ENCODE assay signal across 8 mouse cellular contexts in the genomic region with DNA sequence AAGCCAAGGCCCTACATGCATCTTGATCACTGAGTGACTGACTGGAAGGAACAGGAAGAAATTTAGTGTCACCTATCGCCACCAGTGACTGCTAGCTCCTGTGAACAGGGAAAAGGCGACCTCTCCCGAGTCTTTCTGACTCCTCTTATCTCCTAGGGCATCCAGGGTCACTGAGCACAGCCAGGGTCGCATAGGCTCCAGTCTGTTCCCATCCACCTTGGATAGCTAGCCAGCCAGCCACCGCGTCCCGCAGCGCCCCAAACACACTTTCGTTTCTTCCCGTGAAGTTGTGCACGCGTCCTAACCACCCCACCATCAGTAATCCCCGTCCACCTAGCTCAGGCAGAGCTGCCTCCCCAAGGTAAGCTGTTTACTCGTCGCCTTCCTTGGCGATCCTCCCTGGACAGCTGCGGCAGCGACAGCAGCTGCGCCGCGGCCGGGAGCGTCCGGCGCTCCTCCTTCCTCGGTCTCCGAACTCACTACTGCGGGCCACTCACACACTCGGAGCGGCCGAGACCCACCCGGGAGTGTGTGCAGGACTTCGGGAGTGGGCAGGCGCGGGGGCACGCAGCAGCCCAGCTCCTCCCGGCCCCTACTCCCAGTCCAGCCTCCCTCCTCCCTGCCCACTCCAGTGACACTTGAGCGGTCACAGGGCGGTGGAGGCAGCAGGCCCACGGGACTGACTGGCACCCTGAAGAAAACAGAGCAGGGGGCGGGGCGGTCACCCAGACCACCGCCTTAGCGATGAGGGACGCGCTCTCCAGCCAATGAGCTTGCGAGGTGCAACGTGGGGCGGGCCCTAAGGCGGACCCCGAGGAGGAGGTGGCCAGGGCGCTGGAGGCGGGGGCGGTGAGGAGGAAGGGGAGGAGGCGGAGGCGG. TPM values are rescaled to one million over a fixed set of nuclear protein-coding genes. Genes with fewer than 3 reads are reported as not detected.
A peak's percentile ranks its signal among the peaks of the same experiment; 100 is the strongest.
DNase-seq lines count a peak whose midpoint lies in the region; ATAC-seq and TF ChIP-seq lines count a peak whose summit lies in the region.

No protein-coding gene starts in this region.

- H3K4me2 ChIP-seq in heart, embryonic 12.5 days, result peak overlapping the region; percentile 80
- H3K4me2 ChIP-seq in kidney, postnatal 0 days (ENCODE audit: low read length), result peak overlapping the region; percentile 88
- H3K4me2 ChIP-seq in liver, embryonic 11.5 days, result peak overlapping the region; percentile 82
- H3K4me2 ChIP-seq in stomach, embryonic 14.5 days (replicated peaks; ENCODE audit: low read depth, low read length), result peak overlapping the region; percentile 53

- peak overlapping the region; percentile 92 for H3K27ac ChIP-seq in heart, embryonic 12.5 days (ENCODE audit: poor library complexity, severe bottlenecking)
- peak overlapping the region; percentile 97 for H3K27ac ChIP-seq in kidney, postnatal 0 days
- H3K27ac ChIP-seq in liver, embryonic 11.5 days (ENCODE audit: low read depth, low read length), result peak overlapping the region; percentile 71
- peak overlapping the region; percentile 91 for H3K27ac ChIP-seq in stomach, embryonic 14.5 days (ENCODE audit: low read length)

- under 1% methylated on average over 52 of the region's 56 CpGs for WGBS in heart, embryonic 12.5 days
- under 1% methylated on average over 53 of the region's 56 CpGs for WGBS in kidney, postnatal 0 days
- WGBS in liver, embryonic 11.5 days, result under 1% methylated on average over 53 of the region's 56 CpGs
- WGBS in stomach, embryonic 14.5 days, result under 1% methylated on average over 50 of the region's 56 CpGs

- H3K79me3 ChIP-seq in C2C12 (ENCODE audit: low read depth), result peaks cover 15% of the 10 kb centered on the region

- H3K4me3 ChIP-seq in C2C12 (ENCODE audit: insufficient read depth, poor library complexity, severe bottlenecking), result peak overlapping the region; percentile 60
- peak overlapping the region; percentile 72 for H3K4me3 ChIP-seq in erythroblast, embryonic 14.5 days (replicated peaks)
- H3K4me3 ChIP-seq in heart, embryonic 12.5 days, result peak overlapping the region; percentile 94
- H3K4me3 ChIP-seq in kidney, postnatal 0 days (replicated peaks; ENCODE audit: low read depth, low read length), result peak overlapping the region; percentile 93
- H3K4me3 ChIP-seq in liver, embryonic 11.5 days (ENCODE audit: low read depth, low read length), result peak overlapping the region; percentile 88
- peak overlapping the region; percentile 79 for H3K4me3 ChIP-seq in stomach, embryonic 14.5 days (ENCODE audit: low read depth, low read length)

- TF ChIP-seq POLR2A in brain, embryonic 14.5 days (IDR thresholded peaks at IDR 0.05; ENCODE audit: borderline replicate concordance, extremely low read depth, insufficient read depth, insufficient read length, poor library complexity, severe bottlenecking), result no peak

- H3K79me2 ChIP-seq in C2C12 (ENCODE audit: control insufficient read depth, insufficient read depth), result peaks cover 40% of the 10 kb centered on the region

- H3K9ac ChIP-seq in heart, embryonic 12.5 days, result peak overlapping the region; percentile 87
- peak overlapping the region; percentile 92 for H3K9ac ChIP-seq in kidney, postnatal 0 days (ENCODE audit: low read depth, low read length)
- H3K9ac ChIP-seq in liver, embryonic 11.5 days (ENCODE audit: low read depth, low read length), result peak overlapping the region; percentile 86
- peak overlapping the region; percentile 62 for H3K9ac ChIP-seq in stomach, embryonic 14.5 days (replicated peaks; ENCODE audit: low read depth, low read length)

- DNase-seq in brain, embryonic 14.5 days (ENCODE audit: low read depth), result peak; percentile 99
- DNase-seq in kidney, postnatal 0 days (ENCODE audit: low spot score), result peak; percentile 99
- DNase-seq in liver, embryonic 11.5 days (ENCODE audit: low spot score), result peak; percentile 99
- DNase-seq in naive thymus-derived CD4-positive, alpha-beta T cell, adult 2 months (ENCODE audit: low read depth), result peak; percentile 97

- H3K4me1 ChIP-seq in erythroblast, embryonic 14.5 days (ENCODE audit: control insufficient read depth), result peaks cover 24% of the 10 kb centered on the region
- peaks cover 29% of the 10 kb centered on the region for H3K4me1 ChIP-seq in heart, embryonic 12.5 days (replicated peaks)
- no peaks in the 10 kb centered on the region; the same call in 1 of the 2 replicates for H3K4me1 ChIP-seq in kidney, postnatal 0 days (replicated peaks; ENCODE audit: insufficient read depth, low read length)
- peaks cover 7% of the 10 kb centered on the region for H3K4me1 ChIP-seq in liver, embryonic 11.5 days (replicated peaks; ENCODE audit: control insufficient read depth, insufficient read depth, low read length)
- H3K4me1 ChIP-seq in stomach, embryonic 14.5 days (ENCODE audit: control insufficient read depth, insufficient read depth, low read length), result 0 out of 2 replicates have a peak, but pooled peaks cover 3% of the 10 kb centered on the region

- peak; percentile 99 for ATAC-seq in heart, embryonic 12.5 days (ENCODE audit: insufficient number of reproducible peaks, low FRiP score)
- peak; percentile 98 for ATAC-seq in kidney, postnatal 0 days (replicated peaks; ENCODE audit: low FRiP score, low read depth)
- ATAC-seq in liver, embryonic 11.5 days (replicated peaks; ENCODE audit: low FRiP score), result peak; percentile 96
- ATAC-seq in stomach, embryonic 14.5 days (ENCODE audit: insufficient number of reproducible peaks, insufficient read depth, low FRiP score, low read depth), result peak; percentile 98

- no peaks in the 10 kb centered on the region for H3K9me3 ChIP-seq in erythroblast, embryonic 14.5 days (ENCODE audit: control insufficient read depth, low read length)
- H3K9me3 ChIP-seq in heart, embryonic 12.5 days (replicated peaks), result no peaks in the 10 kb centered on the region
- H3K9me3 ChIP-seq in kidney, postnatal 0 days (replicated peaks; ENCODE audit: low read length), result no peaks in the 10 kb centered on the region
- no peaks in the 10 kb centered on the region for H3K9me3 ChIP-seq in liver, embryonic 11.5 days (ENCODE audit: control insufficient read depth, low read length)
- no peaks in the 10 kb centered on the region for H3K9me3 ChIP-seq in stomach, embryonic 14.5 days (ENCODE audit: control insufficient read depth, low read depth, low read length)

- TF ChIP-seq CTCF in C2C12 (IDR thresholded peaks at IDR 0.05; ENCODE audit: control insufficient read depth, insufficient read depth, insufficient read length), result no peak
- TF ChIP-seq CTCF in brain, embryonic 14.5 days (IDR thresholded peaks at IDR 0.05; ENCODE audit: borderline replicate concordance, extremely low read depth, insufficient read depth, insufficient read length), result no peak
- no peak for TF ChIP-seq CTCF in kidney, postnatal 0 days (IDR thresholded peaks at IDR 0.05; ENCODE audit: low read depth)

- no peaks in the 10 kb centered on the region for H3K27me3 ChIP-seq in C2C12 (ENCODE audit: control insufficient read depth, insufficient read depth, insufficient read length)
- peaks cover 18% of the 10 kb centered on the region for H3K27me3 ChIP-seq in erythroblast, embryonic 14.5 days (ENCODE audit: control insufficient read depth)
- no peaks in the 10 kb centered on the region for H3K27me3 ChIP-seq in heart, embryonic 12.5 days (replicated peaks)
- no peaks in the 10 kb centered on the region for H3K27me3 ChIP-seq in kidney, postnatal 0 days (ENCODE audit: insufficient read depth, low read length)
- H3K27me3 ChIP-seq in liver, embryonic 11.5 days (replicated peaks; ENCODE audit: control insufficient read depth, insufficient read depth, low read length), result no peaks in the 10 kb centered on the region
- no peaks in the 10 kb centered on the region for H3K27me3 ChIP-seq in stomach, embryonic 14.5 days (ENCODE audit: control insufficient read depth, insufficient read depth, low read length)

- H3ac ChIP-seq in C2C12 (ENCODE audit: control insufficient read depth, insufficient read length, low read depth), result peak overlapping the region; percentile 85

- H3K36me3 ChIP-seq in C2C12 (ENCODE audit: control insufficient read depth, insufficient read depth), result no peaks in the 10 kb centered on the region
- no peaks in the 10 kb centered on the region for H3K36me3 ChIP-seq in erythroblast, embryonic 14.5 days (ENCODE audit: control insufficient read depth)
- H3K36me3 ChIP-seq in heart, embryonic 12.5 days, result no peaks in the 10 kb centered on the region
- no peaks in the 10 kb centered on the region for H3K36me3 ChIP-seq in kidney, postnatal 0 days (ENCODE audit: insufficient read depth, low read length)
- H3K36me3 ChIP-seq in liver, embryonic 11.5 days (ENCODE audit: control insufficient read depth, insufficient read depth, low read length), result no peaks in the 10 kb centered on the region
- H3K36me3 ChIP-seq in stomach, embryonic 14.5 days (ENCODE audit: control insufficient read depth, insufficient read depth, low read length), result no peaks in the 10 kb centered on the region

TF ChIP-seq in C2C12, 6 proteins besides CTCF, POLR2A, EP300 and RAD21:
- no peak for TF ChIP-seq USF1 (IDR thresholded peaks at IDR 0.05; ENCODE audit: low read depth)
- TF ChIP-seq MAX (IDR thresholded peaks at IDR 0.05), result no peak
- peak; percentile 63 for TF ChIP-seq MYOD1 (IDR thresholded peaks at IDR 0.05; ENCODE audit: control insufficient read depth, insufficient read length, low read depth)
- TF ChIP-seq MYOG (IDR thresholded peaks at IDR 0.05; ENCODE audit: control insufficient read depth, extremely low read depth, insufficient read length), result no peak

RNA-seq across cellular contexts. Expression of a gene that starts 0.5 kb away (rescaled TPM):
- polyA plus RNA-seq in C2C12 (2012; fragmentation: generic; extraction: Trizol), result 9.7 TPM
- 55.4 and 78.6 TPM in 2 replicates for polyA plus RNA-seq in brain, embryonic 14.5 days (2012; rRNA removed)
- polyA plus RNA-seq in erythroblast, embryonic 14.5 days (2012), result 0.34 and 0.70 TPM in 2 replicates
- polyA plus RNA-seq in heart, embryonic 12.5 days (2016; fragmentation: Nextera tagmentation; extraction: Ambion mirVana), result 85.6 TPM in 2 replicates
- 60.7 and 66.1 TPM in 2 replicates for polyA plus RNA-seq in kidney, postnatal 0 days (2015; fragmentation: Nextera tagmentation; extraction: Ambion mirVana)
- polyA plus RNA-seq in liver, embryonic 11.5 days (2014; fragmentation: Nextera tagmentation; extraction: Ambion mirVana), result 28.7 and 30.7 TPM in 2 replicates
- polyA plus RNA-seq in stomach, embryonic 14.5 days (2014; fragmentation: Nextera tagmentation; extraction: Ambion mirVana), result 56.8 and 63.0 TPM in 2 replicates

Comparison
In these comparisons a context has a peak if more than half of its experiments do, and no peak if none do; other contexts are left out.
1. Peak in every context shown above with its lines: DNase-seq, ATAC-seq, H3K4me3 ChIP-seq and H3K27ac ChIP-seq.